Mouse (Mus musculus) R1 (cell line): ENCODE measurements around the gene Klhl29.

Experiments
- DNase-seq: peaks from one replicate; pipeline ENCODE4 v3.0.0-alpha.2; 2018; ENCODE audit warnings: low read depth, low spot score

Gene Klhl29

GRCm38 (mm10) chr12:5375616-5376461, at the start of gene Klhl29:
Gene Klhl29, minus strand, starts transcription at chr12:5375682.
- DNase-seq = peak; percentile 72

GRCm38 (mm10) chr12:5425276-5425675, 49.8 kb upstream of the Klhl29 start:
- DNase-seq = no peak

GRCm38 (mm10) chr12:5415806-5416205, 40.3 kb upstream of the Klhl29 start:
- DNase-seq = no peak

- DNase-seq = no peak
Measured at GRCm38 (mm10) chr12:5413976-5414375, 38.5 kb upstream of the Klhl29 start.

GRCm38 (mm10) chr12:5411761-5412537, 36.5 kb upstream of the Klhl29 start:
- DNase-seq = no peak

GRCm38 (mm10) chr12:5411346-5411745, 35.9 kb upstream of the Klhl29 start:
- peak; percentile 8 for DNase-seq

- peak; percentile 78 for DNase-seq
Measured at GRCm38 (mm10) chr12:5410391-5411115, 35.1 kb upstream of the Klhl29 start.

GRCm38 (mm10) chr12:5407175-5407574, 31.7 kb upstream of the Klhl29 start:
- no peak for DNase-seq

GRCm38 (mm10) chr12:5397423-5397822, 21.9 kb upstream of the Klhl29 start:
- DNase-seq = no peak

- DNase-seq = no peak
Measured at GRCm38 (mm10) chr12:5395188-5395587, 19.7 kb upstream of the Klhl29 start.

- DNase-seq = no peak
Measured at GRCm38 (mm10) chr12:5387112-5387511, 11.6 kb upstream of the Klhl29 start.

- peak; percentile 46 for DNase-seq
Measured at GRCm38 (mm10) chr12:5386688-5387087, 11.2 kb upstream of the Klhl29 start.

GRCm38 (mm10) chr12:5381694-5382093, 6.2 kb upstream of the Klhl29 start:
- DNase-seq = no peak

GRCm38 (mm10) chr12:5374684-5375615, 532 bp downstream of the Klhl29 start:
- peak; percentile 53 for DNase-seq

- peak; percentile 23 for DNase-seq
Measured at GRCm38 (mm10) chr12:5374196-5374683, 1.2 kb downstream of the Klhl29 start.

- peak; percentile 28 for DNase-seq
Measured at GRCm38 (mm10) chr12:5373641-5374195, 1.8 kb downstream of the Klhl29 start.

- DNase-seq = no peak
Measured at GRCm38 (mm10) chr12:5369396-5369795, 6.1 kb downstream of the Klhl29 start.

- DNase-seq = peak; percentile 3
Measured at GRCm38 (mm10) chr12:5364836-5365235, 10.6 kb downstream of the Klhl29 start.

GRCm38 (mm10) chr12:5363961-5364634, 11.4 kb downstream of the Klhl29 start:
- no peak for DNase-seq

GRCm38 (mm10) chr12:5359065-5359464, 16.4 kb downstream of the Klhl29 start:
- DNase-seq = no peak
